Mouse (Mus musculus): ENCODE results near the gene Akt3.

GRCm38 (mm10) chr1:176996166-176996565, 261.8 kb downstream of the Akt3 start:
- TF ChIP-seq CTCF (IDR thresholded peaks at IDR 0.05; ENCODE audit: extremely low read depth, insufficient read length, insufficient replicate concordance, low read depth, low read length), result no peak
- no peak for TF ChIP-seq POLR2A (IDR thresholded peaks at IDR 0.05; ENCODE audit: low read depth, low read length)
